Mouse (Mus musculus): ENCODE results near the gene Orm2. TPM values are rescaled to one million over a fixed set of nuclear protein-coding genes. Genes with fewer than 3 reads are reported as not detected.

Orm2 gene
- polyA plus RNA-seq, 1 experiment: not detected

- Histone ChIP-seq H3K27me3 (ENCODE audit: control insufficient read depth, insufficient read depth, low read length) (no peaks in the 10 kb centered on the region), H3K36me3 (ENCODE audit: control insufficient read depth, insufficient read depth, low read length) (no peaks in the 10 kb centered on the region; the same call in 1 of the 2 replicates), H3K4me1 (ENCODE audit: control insufficient read depth, insufficient read depth, insufficient read length, low read length) (peaks cover 8% of the 10 kb centered on the region), H3K27ac (ENCODE audit: insufficient read depth, low read depth, low read length) (peak overlapping the region; percentile 70), H3K4me3 (ENCODE audit: low read depth, low read length) (peak overlapping the region; percentile 20)
- WGBS: 70% methylated on average over 8 of the region's 8 CpGs
- TF ChIP-seq CTCF (IDR thresholded peaks at IDR 0.05; ENCODE audit: extremely low read depth, insufficient read length, insufficient replicate concordance, low read depth, low read length) (no peak), POLR2A (IDR thresholded peaks at IDR 0.05; ENCODE audit: low read depth, low read length) (no peak)
Observed at GRCm38 (mm10) chr4:63399691-63400270, 37.5 kb downstream of the Orm2 start.

- no peak for TF ChIP-seq CTCF (IDR thresholded peaks at IDR 0.05; ENCODE audit: extremely low read depth, insufficient read length, insufficient replicate concordance, low read depth, low read length)
- TF ChIP-seq POLR2A (IDR thresholded peaks at IDR 0.05; ENCODE audit: low read depth, low read length): no peak
- Histone ChIP-seq H3K27me3 (ENCODE audit: control insufficient read depth, insufficient read depth, low read length) (no peaks in the 10 kb centered on the region), H3K4me1 (ENCODE audit: control insufficient read depth, insufficient read depth, insufficient read length, low read length) (peaks cover 8% of the 10 kb centered on the region), H3K36me3 (ENCODE audit: control insufficient read depth, insufficient read depth, low read length) (no peaks in the 10 kb centered on the region; the same call in 1 of the 2 replicates), H3K4me3 (ENCODE audit: low read depth, low read length) (peak overlapping the region; percentile 67), H3K27ac (ENCODE audit: insufficient read depth, low read depth, low read length) (peak overlapping the region; percentile 97)
- 85% methylated on average over 18 of the region's 18 CpGs for WGBS
Observed at GRCm38 (mm10) chr4:63400541-63401306, 38.5 kb downstream of the Orm2 start.

- TF ChIP-seq CTCF (IDR thresholded peaks at IDR 0.05; ENCODE audit: extremely low read depth, insufficient read length, insufficient replicate concordance, low read depth, low read length) (no peak), POLR2A (IDR thresholded peaks at IDR 0.05; ENCODE audit: low read depth, low read length) (no peak)
- no peaks in the 10 kb centered on the region for H3K27me3 ChIP-seq (ENCODE audit: control insufficient read depth, insufficient read depth, low read length)
- WGBS: 71% methylated on average over 6 of the region's 6 CpGs
- H3K4me3 ChIP-seq (ENCODE audit: low read depth, low read length): peak overlapping the region; percentile 67
- H3K27ac ChIP-seq (ENCODE audit: insufficient read depth, low read depth, low read length): peak overlapping the region; percentile 97
- no peaks in the 10 kb centered on the region; the same call in 1 of the 2 replicates for H3K36me3 ChIP-seq (ENCODE audit: control insufficient read depth, insufficient read depth, low read length)
- peaks cover 8% of the 10 kb centered on the region for H3K4me1 ChIP-seq (ENCODE audit: control insufficient read depth, insufficient read depth, insufficient read length, low read length)
Observed at GRCm38 (mm10) chr4:63401620-63402019, 39.4 kb downstream of the Orm2 start.

DNA sequence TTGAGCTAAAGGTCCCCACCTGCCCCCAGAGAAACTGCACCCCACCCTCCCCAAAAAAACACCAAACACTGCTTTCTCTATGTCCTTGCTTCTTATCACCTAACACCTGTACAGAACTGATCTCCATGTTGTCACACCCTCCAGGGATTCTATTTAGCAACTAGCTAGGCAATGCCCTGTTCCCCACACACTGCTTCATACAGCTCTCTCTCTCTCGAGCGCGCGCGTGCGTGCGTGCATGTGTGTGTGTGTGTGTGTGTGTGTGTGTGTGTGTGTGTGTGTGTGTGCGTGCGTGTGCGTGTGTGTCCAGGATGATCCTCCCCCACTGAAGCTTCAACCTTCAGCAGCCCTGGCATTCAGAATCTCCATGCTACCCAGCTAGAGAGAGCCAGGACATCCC, 39.8 kb downstream of the Orm2 start:
- Histone ChIP-seq H3K27ac (ENCODE audit: insufficient read depth, low read depth, low read length) (peak overlapping the region; percentile 97), H3K27me3 (ENCODE audit: control insufficient read depth, insufficient read depth, low read length) (no peaks in the 10 kb centered on the region), H3K36me3 (ENCODE audit: control insufficient read depth, insufficient read depth, low read length) (no peaks in the 10 kb centered on the region; the same call in 1 of the 2 replicates), H3K4me1 (ENCODE audit: control insufficient read depth, insufficient read depth, insufficient read length, low read length) (peaks cover 8% of the 10 kb centered on the region), H3K4me3 (ENCODE audit: low read depth, low read length) (peak overlapping the region; percentile 67)
- no peak for TF ChIP-seq POLR2A (IDR thresholded peaks at IDR 0.05; ENCODE audit: low read depth, low read length)
- TF ChIP-seq CTCF (IDR thresholded peaks at IDR 0.05; ENCODE audit: extremely low read depth, insufficient read length, insufficient replicate concordance, low read depth, low read length): no peak
- 63% methylated on average over 10 of the region's 10 CpGs for WGBS

DNA sequence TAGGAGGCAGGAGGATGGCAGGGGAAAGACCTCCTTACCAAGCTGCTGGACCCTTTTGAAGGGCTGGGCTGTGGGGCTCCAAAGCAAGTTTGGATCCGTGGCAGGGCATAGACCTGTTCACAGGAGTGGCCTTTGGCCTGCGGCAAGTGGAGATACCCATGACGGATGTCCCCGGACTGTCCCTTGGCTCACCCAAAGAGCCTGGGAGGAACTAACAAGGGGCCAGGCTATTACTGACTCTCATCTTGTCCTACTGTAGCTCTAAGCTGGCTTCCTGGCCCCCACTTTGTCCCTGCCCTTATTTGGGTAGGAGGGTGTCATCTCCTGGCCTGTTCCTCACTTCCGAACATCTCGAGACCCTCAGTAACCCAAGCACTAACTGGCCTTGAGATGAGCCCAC, 40.3 kb downstream of the Orm2 start:
- TF ChIP-seq CTCF (IDR thresholded peaks at IDR 0.05; ENCODE audit: extremely low read depth, insufficient read length, insufficient replicate concordance, low read depth, low read length): no peak
- no peak for TF ChIP-seq POLR2A (IDR thresholded peaks at IDR 0.05; ENCODE audit: low read depth, low read length)
- Histone ChIP-seq H3K4me3 (ENCODE audit: low read depth, low read length) (peak overlapping the region; percentile 67), H3K36me3 (ENCODE audit: control insufficient read depth, insufficient read depth, low read length) (no peaks in the 10 kb centered on the region; the same call in 1 of the 2 replicates), H3K4me1 (ENCODE audit: control insufficient read depth, insufficient read depth, insufficient read length, low read length) (peaks cover 8% of the 10 kb centered on the region), H3K27me3 (ENCODE audit: control insufficient read depth, insufficient read depth, low read length) (no peaks in the 10 kb centered on the region), H3K27ac (ENCODE audit: insufficient read depth, low read depth, low read length) (peak overlapping the region; percentile 97)
- 46% methylated on average over 6 of the region's 6 CpGs for WGBS

DNA sequence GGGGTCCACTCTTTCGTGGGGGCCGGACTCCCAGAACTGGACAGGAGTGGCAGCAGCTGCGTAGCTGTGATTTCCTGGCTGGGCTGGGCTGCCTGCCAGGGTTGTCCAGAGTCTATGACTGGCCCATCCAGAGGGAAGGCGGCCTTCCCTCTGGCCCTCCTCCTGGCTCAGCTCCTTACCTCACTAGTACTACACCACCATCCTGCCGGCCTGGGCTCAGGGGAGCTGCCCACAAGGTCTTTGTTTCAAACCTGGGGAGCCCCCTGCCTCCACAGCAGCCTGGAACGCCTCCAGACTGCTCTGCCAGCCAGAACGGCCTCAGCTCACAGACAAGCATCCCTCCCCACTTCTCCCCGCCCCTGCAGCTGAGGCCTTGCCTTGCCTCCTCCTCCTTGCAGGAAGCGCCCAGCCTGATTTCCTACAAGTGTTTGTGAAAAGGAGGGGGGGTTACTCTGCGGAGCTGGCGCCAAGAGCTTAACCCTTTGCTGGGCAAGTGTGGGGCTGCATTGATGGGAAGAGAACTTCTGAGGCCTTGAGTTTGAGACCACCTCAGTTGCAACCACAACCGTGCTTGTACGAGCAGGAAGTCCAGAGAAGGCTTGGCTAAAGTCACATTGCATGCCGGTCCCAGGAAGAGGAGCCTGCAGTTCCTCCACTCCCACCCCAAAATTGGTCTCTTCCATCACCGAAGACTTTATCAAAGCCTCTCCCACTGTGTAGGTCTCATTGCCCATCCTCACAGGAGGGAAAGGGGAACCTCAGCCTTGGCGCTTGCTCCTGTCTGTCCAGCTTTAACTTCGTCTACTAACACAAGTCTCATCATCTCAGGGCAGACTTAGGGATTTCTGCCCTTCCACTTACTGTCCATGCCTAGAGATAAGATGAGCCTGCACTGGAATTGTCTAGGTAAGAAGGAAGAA, 41.1 kb downstream of the Orm2 start, which contains the start of gene Akna:
TSS of gene Akna (minus strand) at position 315 of the 920 bp plus-strand sequence.
- H3K27ac ChIP-seq (ENCODE audit: insufficient read depth, low read depth, low read length): peak within 1 kb of the TSS; percentile 97
- peaks cover 10% of the 10 kb centered on the region; the same call in 1 of the 2 replicates for H3K4me1 ChIP-seq (ENCODE audit: control insufficient read depth, insufficient read depth, insufficient read length, low read length)
- WGBS: 10% methylated on average over 17 of the region's 17 CpGs

More for the DNA sequence above, 41.1 kb downstream of the Orm2 start, which contains the start of gene Akna:
- peak; percentile 48 for TF ChIP-seq POLR2A (IDR thresholded peaks at IDR 0.05; ENCODE audit: low read depth, low read length)
- no peak for TF ChIP-seq CTCF (IDR thresholded peaks at IDR 0.05; ENCODE audit: extremely low read depth, insufficient read length, insufficient replicate concordance, low read depth, low read length)
- no peaks in the 10 kb centered on the region for H3K36me3 ChIP-seq (ENCODE audit: control insufficient read depth, insufficient read depth, low read length)
- no peaks in the 10 kb centered on the region for H3K27me3 ChIP-seq (ENCODE audit: control insufficient read depth, insufficient read depth, low read length)
- H3K4me3 ChIP-seq (ENCODE audit: low read depth, low read length): peak within 1 kb of the TSS; percentile 67

All from small intestine, adult 2 months (tissue).